Mouse (Mus musculus): ENCODE results near the gene Egfem1.

GRCm38 (mm10) chr3:29110321-29110720 is 28.5 kb downstream of the Egfem1 start:
- TF ChIP-seq POLR2A (IDR thresholded peaks at IDR 0.05; ENCODE audit: insufficient read length, low read depth) (no peak), MAX (IDR thresholded peaks at IDR 0.05; ENCODE audit: low read depth) (no peak), MYOG (IDR thresholded peaks at IDR 0.05; ENCODE audit: control insufficient read depth in 1 of 3, insufficient read depth in 1 of 3, insufficient read length in 2 of 3, low read depth in 2 of 3) (no peak), CEBPB (IDR thresholded peaks at IDR 0.05; ENCODE audit: insufficient read depth, poor library complexity, severe bottlenecking) (no peak), REST (IDR thresholded peaks at IDR 0.05; ENCODE audit: insufficient read depth, insufficient read length) (no peak), USF1 (IDR thresholded peaks at IDR 0.05; ENCODE audit: low read depth) (no peak)
